Comparison of ENCODE assay signal across 8 mouse cellular contexts in genomic region chr7:28597642-28598446, GRCm38 (mm10). TPM values are rescaled to one million over a fixed set of nuclear protein-coding genes. Genes with fewer than 3 reads are reported as not detected.
A peak's percentile ranks its signal among the peaks of the same experiment; 100 is the strongest.
DNase-seq lines count a peak whose midpoint lies in the region; ATAC-seq and TF ChIP-seq lines count a peak whose summit lies in the region.

Samd4b (minus strand) TSS chr7:28598144.
Pak4 (minus strand) TSS chr7:28598185.

- peak; percentile 60 for TF ChIP-seq CTCF in lung, postnatal 0 days (IDR thresholded peaks at IDR 0.05)

- H3K36me3 ChIP-seq in hindbrain, embryonic 10.5 days = peaks cover 12% of the 10 kb centered on the region; the same call in 1 of the 2 replicates
- H3K36me3 ChIP-seq in lung, postnatal 0 days (ENCODE audit: insufficient read depth, low read length) = no peaks in the 10 kb centered on the region

- H3K27ac ChIP-seq in hindbrain, embryonic 10.5 days = peak within 1 kb of the TSS; percentile 96
- peak within 1 kb of the TSS; percentile 88 for H3K27ac ChIP-seq in lung, postnatal 0 days (ENCODE audit: low read length)

- TF ChIP-seq EP300 in lung, postnatal 0 days (IDR thresholded peaks at IDR 0.05) = no peak

- H3K4me3 ChIP-seq in hindbrain, embryonic 10.5 days = peak within 1 kb of the TSS; percentile 72
- H3K4me3 ChIP-seq in lung, postnatal 0 days (ENCODE audit: low read depth, low read length) = peak within 1 kb of the TSS; percentile 73

- WGBS in hindbrain, embryonic 10.5 days = under 1% methylated on average over 66 of the region's 66 CpGs
- under 1% methylated on average over 64 of the region's 66 CpGs for WGBS in lung, postnatal 0 days

- H3K4me1 ChIP-seq in hindbrain, embryonic 10.5 days (replicated peaks) = peaks cover 56% of the 10 kb centered on the region
- peaks cover 20% of the 10 kb centered on the region for H3K4me1 ChIP-seq in lung, postnatal 0 days (ENCODE audit: insufficient read depth, low read depth, low read length)

- no peaks in the 10 kb centered on the region for H3K9me3 ChIP-seq in hindbrain, embryonic 10.5 days
- H3K9me3 ChIP-seq in lung, postnatal 0 days (ENCODE audit: low read length) = no peaks in the 10 kb centered on the region

- no peaks in the 10 kb centered on the region for H3K27me3 ChIP-seq in hindbrain, embryonic 10.5 days (ENCODE audit: insufficient read depth, poor library complexity, severe bottlenecking)
- no peaks in the 10 kb centered on the region for H3K27me3 ChIP-seq in lung, postnatal 0 days (replicated peaks; ENCODE audit: insufficient read depth, low read length)

- peak; percentile 90 for ATAC-seq in frontal cortex, adult (ENCODE audit: low TSS enrichment)
- ATAC-seq in lung, postnatal 0 days = peak; percentile 93

- DNase-seq in MEL-GATA-1-ER (ENCODE audit: extremely low read depth, low read depth) = peak; percentile 89
- DNase-seq in cerebellum, adult 8-10 months = peak; percentile 100
- peak; percentile 99 for DNase-seq in hindbrain, embryonic 10.5 days (ENCODE audit: low spot score)
- peak; percentile 99 for DNase-seq in layer of hippocampus, adult 9-11 months
- DNase-seq in lung, postnatal 0 days (ENCODE audit: low spot score) = peak; percentile 99
- DNase-seq in ovary, postnatal 14 days (ENCODE audit: low spot score) = peak; percentile 99
- peak; percentile 100 for DNase-seq in thymus, postnatal 14 days

- H3K9ac ChIP-seq in lung, postnatal 0 days (replicated peaks; ENCODE audit: low read depth) = peak within 1 kb of the TSS; percentile 44

- H3K4me2 ChIP-seq in lung, postnatal 0 days (replicated peaks; ENCODE audit: low read depth, low read length) = peak within 1 kb of the TSS; percentile 77

RNA-seq across cellular contexts. Expression of gene Samd4b, which starts in this region (rescaled TPM):
- polyA plus RNA-seq in hindbrain, embryonic 10.5 days (2016; fragmentation: Nextera tagmentation; extraction: Ambion mirVana) = 34.0 and 44.0 TPM in 2 replicates
- polyA plus RNA-seq in lung, postnatal 0 days (2015; fragmentation: Nextera tagmentation; extraction: Ambion mirVana) = 12.9 and 13.4 TPM in 2 replicates

RNA-seq across cellular contexts. Expression of gene Pak4, which starts in this region (rescaled TPM):
- polyA plus RNA-seq in hindbrain, embryonic 10.5 days (2016; fragmentation: Nextera tagmentation; extraction: Ambion mirVana) = 51.8 and 66.0 TPM in 2 replicates
- 36.3 and 38.2 TPM in 2 replicates for polyA plus RNA-seq in lung, postnatal 0 days (2015; fragmentation: Nextera tagmentation; extraction: Ambion mirVana)

Comparison
In these comparisons a context has a peak if more than half of its experiments do, and no peak if none do; other contexts are left out.
1. Peak in every context shown above with its lines: DNase-seq, ATAC-seq, H3K4me3 ChIP-seq and H3K27ac ChIP-seq.